18 mouse cellular contexts compared by ENCODE assay signal in the genomic region with DNA sequence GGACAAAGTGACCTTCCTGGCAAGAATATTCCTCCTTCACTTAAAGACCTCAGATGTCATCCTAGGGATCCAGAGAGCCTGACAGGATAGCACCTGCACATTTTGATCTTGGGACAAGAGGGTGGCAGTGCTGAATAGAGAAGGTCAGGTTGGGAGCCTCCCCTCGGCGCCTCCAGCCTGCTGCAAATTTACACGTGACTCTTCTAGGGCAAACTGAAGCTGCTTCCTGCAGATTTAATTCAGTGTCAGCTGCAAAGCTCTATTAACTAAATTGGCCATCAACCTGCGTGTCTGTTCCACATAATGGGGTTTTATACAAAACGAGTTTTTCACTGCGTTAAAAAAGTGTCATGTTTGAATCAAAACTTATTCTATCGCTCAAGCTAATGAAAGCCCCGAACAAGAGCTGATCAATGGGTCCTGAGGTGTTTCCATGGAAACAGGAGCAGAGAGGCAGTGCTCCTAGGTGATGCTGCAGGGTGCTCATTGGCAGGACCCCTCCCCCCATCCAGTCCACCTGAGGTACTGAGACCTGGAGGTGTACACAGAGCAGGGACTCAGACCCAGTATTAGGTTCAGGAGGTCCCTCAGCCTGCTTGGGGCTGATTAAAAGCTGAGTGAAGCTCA.
A peak's percentile ranks its signal among the peaks of the same experiment; 100 is the strongest.
DNase-seq lines count a peak whose midpoint lies in the region; ATAC-seq and TF ChIP-seq lines count a peak whose summit lies in the region.
"Had no signal": no experiment of that assay in that cellular context is flagged by ENCODE, and none has a peak within 500 bp of the region (broad histone marks: within the 10 kb centered on the region; RNA-seq: fewer than 3 reads in every experiment).

No protein-coding gene starts in this region.

- TF ChIP-seq POLR2A in lung, adult 2 months (IDR thresholded peaks at IDR 0.05; ENCODE audit: borderline replicate concordance, extremely low read depth, low read depth, low read length) = no peak
- TF ChIP-seq POLR2A in kidney, adult 2 months (IDR thresholded peaks at IDR 0.05; ENCODE audit: low read depth, low read length) = no peak

- H3K9me3 ChIP-seq in midbrain, embryonic 13.5 days = no peaks in the 10 kb centered on the region
- H3K9me3 ChIP-seq: heart, embryonic 10.5 days; limb, embryonic 13.5 days had no signal

- WGBS in midbrain, embryonic 13.5 days = 28% methylated on average over 8 of the region's 8 CpGs
- 79% methylated on average over 8 of the region's 8 CpGs for WGBS in lung, adult 2 months
- WGBS in kidney, adult 2 months = 80% methylated on average over 8 of the region's 8 CpGs

- ATAC-seq in midbrain, embryonic 13.5 days = peak; percentile 77
- ATAC-seq: Patski had no signal

- H3K36me3 ChIP-seq in midbrain, embryonic 13.5 days = no peaks in the 10 kb centered on the region
- H3K36me3 ChIP-seq in kidney, adult 2 months (ENCODE audit: control insufficient read depth, insufficient read depth, low read length) = no peaks in the 10 kb centered on the region
- H3K36me3 ChIP-seq: heart, embryonic 10.5 days; limb, embryonic 13.5 days had no signal

- H3K4me3 ChIP-seq in midbrain, embryonic 13.5 days (replicated peaks) = no peak overlapping the region
- no peak overlapping the region for H3K4me3 ChIP-seq in lung, adult 2 months (replicated peaks; ENCODE audit: extremely low read depth, low read depth, low read length)
- no peak overlapping the region for H3K4me3 ChIP-seq in kidney, adult 2 months (ENCODE audit: insufficient read depth, low read depth, low read length)
- H3K4me3 ChIP-seq: erythroblast, embryonic 14.5 days; heart, embryonic 10.5 days; limb, embryonic 13.5 days; myocyte had no signal

- peaks cover 19% of the 10 kb centered on the region for H3K4me1 ChIP-seq in midbrain, embryonic 13.5 days (replicated peaks)
- no peaks in the 10 kb centered on the region for H3K4me1 ChIP-seq in lung, adult 2 months (ENCODE audit: control insufficient read depth, insufficient read depth, low read length)
- no peaks in the 10 kb centered on the region for H3K4me1 ChIP-seq in kidney, adult 2 months (ENCODE audit: control insufficient read depth, insufficient read depth, low read length)

- H3K27ac ChIP-seq in midbrain, embryonic 13.5 days = peak overlapping the region; percentile 30; the same call in 1 of the 2 replicates
- no peak overlapping the region for H3K27ac ChIP-seq in kidney, adult 2 months (ENCODE audit: insufficient read depth, low read depth, low read length)
- H3K27ac ChIP-seq: heart, embryonic 10.5 days; limb, embryonic 13.5 days; macrophage had no signal

- TF ChIP-seq CTCF in lung, adult 2 months (IDR thresholded peaks at IDR 0.05; ENCODE audit: insufficient read depth, low read length) = no peak
- TF ChIP-seq CTCF in kidney, adult 2 months (conservative IDR thresholded peaks at IDR 0.05; ENCODE audit: insufficient read depth, insufficient read length, low read depth, low read length) = no peak

- H3K27me3 ChIP-seq in midbrain, embryonic 13.5 days = no peaks in the 10 kb centered on the region
- H3K27me3 ChIP-seq in kidney, adult 2 months (replicated peaks; ENCODE audit: control insufficient read depth, insufficient read depth, low read length) = no peaks in the 10 kb centered on the region
- H3K27me3 ChIP-seq: limb, embryonic 13.5 days; Patski had no signal

- DNase-seq in cerebellum, adult 11-12 months = peak; percentile 8
- no peak for DNase-seq in cerebellum, postnatal 14 days
- DNase-seq in retina, embryonic 14.5 days (ENCODE audit: low spot score) = peak; percentile 15
- no peak for DNase-seq in retina, postnatal 1 day
- DNase-seq in lung, adult 2 months = no peak
- no peak for DNase-seq in kidney, adult 2 months
- DNase-seq in adipocyte (ENCODE audit: low spot score) = no peak
- DNase-seq: adrenal gland, adult 2 months; embryo, embryonic 11 days; heart, postnatal 36 days; kidney, adult 18-20 months had no signal

- H3K4me2 ChIP-seq in midbrain, embryonic 13.5 days (replicated peaks) = no peak overlapping the region
- H3K4me2 ChIP-seq: limb, embryonic 13.5 days had no signal

- H3K9ac ChIP-seq in midbrain, embryonic 13.5 days (replicated peaks) = no peak overlapping the region
- H3K9ac ChIP-seq: limb, embryonic 13.5 days had no signal

Comparison
In these comparisons a context has a peak if more than half of its experiments do, and no peak if none do; other contexts are left out.
1. DNase-seq: peak in cerebellum, adult 11-12 months (single experiment) and retina, embryonic 14.5 days (single experiment); none in cerebellum, postnatal 14 days (0 of 2), retina, postnatal 1 day (single experiment), lung, adult 2 months (single experiment), kidney, adult 2 months (single experiment) and adipocyte (single experiment).